Mouse (Mus musculus) layer of hippocampus, adult 11-12 months (tissue): ENCODE measurements at regions not wholly inside any gene's neighbourhood (a gene's known extent, or its start where the extent isn't known, plus 50 kb on each side); places are given as distances from the start of the nearest gene placed in this dataset.

ENCODE experiments used
- DNase-seq: peaks from one replicate; pipeline ENCODE4 v3.0.0; 2022; ENCODE audit warnings: low spot score

- no peak for DNase-seq
These were observed 511.9 kb downstream of the Kcnj2 start for GRCm38 (mm10) chr11:111577883-111578282.

GRCm38 (mm10) chr11:111582980-111583379 is 517.0 kb downstream of the Kcnj2 start:
- DNase-seq: no peak

- DNase-seq: no peak
These were observed 517.6 kb downstream of the Kcnj2 start for GRCm38 (mm10) chr11:111583606-111584005.

GRCm38 (mm10) chr11:111599456-111599855 is 533.5 kb downstream of the Kcnj2 start:
- DNase-seq: no peak

GRCm38 (mm10) chr11:111605146-111605545 is 539.2 kb downstream of the Kcnj2 start:
- no peak for DNase-seq

- DNase-seq: no peak
These were observed 544.6 kb downstream of the Kcnj2 start for GRCm38 (mm10) chr11:111610522-111611015.

GRCm38 (mm10) chr11:111643603-111644002 is 577.6 kb downstream of the Kcnj2 start:
- DNase-seq: no peak

GRCm38 (mm10) chr11:111652882-111653281 is 586.9 kb downstream of the Kcnj2 start:
- peak; percentile 12 for DNase-seq

- DNase-seq: no peak
These were observed 591.8 kb downstream of the Kcnj2 start for GRCm38 (mm10) chr11:111657778-111658177.

- DNase-seq: no peak
These were observed 592.7 kb downstream of the Kcnj2 start for GRCm38 (mm10) chr11:111658362-111659309.

GRCm38 (mm10) chr11:111663269-111663668 is 597.3 kb downstream of the Kcnj2 start:
- DNase-seq: no peak

- DNase-seq: no peak
These were observed 600.4 kb downstream of the Kcnj2 start for GRCm38 (mm10) chr11:111666336-111666735.

GRCm38 (mm10) chr11:111671865-111672264 is 605.9 kb downstream of the Kcnj2 start:
- no peak for DNase-seq

- no peak for DNase-seq
These were observed 609.7 kb downstream of the Kcnj2 start for GRCm38 (mm10) chr11:111675673-111676072.

GRCm38 (mm10) chr11:111682341-111682740 is 616.4 kb downstream of the Kcnj2 start:
- DNase-seq: no peak

GRCm38 (mm10) chr11:111683909-111684308 is 617.9 kb downstream of the Kcnj2 start:
- no peak for DNase-seq

- DNase-seq: no peak
These were observed 621.8 kb downstream of the Kcnj2 start for GRCm38 (mm10) chr11:111687769-111688168.

GRCm38 (mm10) chr11:111688186-111688860 is 622.4 kb downstream of the Kcnj2 start:
- no peak for DNase-seq

- DNase-seq: no peak
These were observed 623.9 kb downstream of the Kcnj2 start for GRCm38 (mm10) chr11:111689899-111690298.

- DNase-seq: no peak
These were observed 625.5 kb downstream of the Kcnj2 start for GRCm38 (mm10) chr11:111691512-111691911.

GRCm38 (mm10) chr11:111696668-111697067 is 630.7 kb downstream of the Kcnj2 start:
- no peak for DNase-seq

- peak; percentile 46 for DNase-seq
These were observed 633.9 kb downstream of the Kcnj2 start for GRCm38 (mm10) chr11:111699862-111700261.

GRCm38 (mm10) chr11:111706882-111707281 is 640.9 kb downstream of the Kcnj2 start:
- no peak for DNase-seq
